Mouse (Mus musculus): ENCODE results near the gene Metap2.

- TF ChIP-seq CTCF (IDR thresholded peaks at IDR 0.05; ENCODE audit: extremely low read depth, insufficient read length, insufficient replicate concordance, low read depth, low read length) (no peak), POLR2A (IDR thresholded peaks at IDR 0.05; ENCODE audit: low read depth, low read length) (no peak)
Observed at GRCm38 (mm10) chr10:93911326-93911725, 14.4 kb upstream of the Metap2 start.
